Mouse (Mus musculus): Measurements from ENCODE around the gene Wdr34.
A peak's percentile ranks its signal among the peaks of the same experiment; 100 is the strongest.
"Not testable (repeated sequence)": the region's sequence is repeated elsewhere in the genome, so short reads cannot be mapped to it uniquely, and the experiment has no call there.

Wdr34 gene

DNA sequence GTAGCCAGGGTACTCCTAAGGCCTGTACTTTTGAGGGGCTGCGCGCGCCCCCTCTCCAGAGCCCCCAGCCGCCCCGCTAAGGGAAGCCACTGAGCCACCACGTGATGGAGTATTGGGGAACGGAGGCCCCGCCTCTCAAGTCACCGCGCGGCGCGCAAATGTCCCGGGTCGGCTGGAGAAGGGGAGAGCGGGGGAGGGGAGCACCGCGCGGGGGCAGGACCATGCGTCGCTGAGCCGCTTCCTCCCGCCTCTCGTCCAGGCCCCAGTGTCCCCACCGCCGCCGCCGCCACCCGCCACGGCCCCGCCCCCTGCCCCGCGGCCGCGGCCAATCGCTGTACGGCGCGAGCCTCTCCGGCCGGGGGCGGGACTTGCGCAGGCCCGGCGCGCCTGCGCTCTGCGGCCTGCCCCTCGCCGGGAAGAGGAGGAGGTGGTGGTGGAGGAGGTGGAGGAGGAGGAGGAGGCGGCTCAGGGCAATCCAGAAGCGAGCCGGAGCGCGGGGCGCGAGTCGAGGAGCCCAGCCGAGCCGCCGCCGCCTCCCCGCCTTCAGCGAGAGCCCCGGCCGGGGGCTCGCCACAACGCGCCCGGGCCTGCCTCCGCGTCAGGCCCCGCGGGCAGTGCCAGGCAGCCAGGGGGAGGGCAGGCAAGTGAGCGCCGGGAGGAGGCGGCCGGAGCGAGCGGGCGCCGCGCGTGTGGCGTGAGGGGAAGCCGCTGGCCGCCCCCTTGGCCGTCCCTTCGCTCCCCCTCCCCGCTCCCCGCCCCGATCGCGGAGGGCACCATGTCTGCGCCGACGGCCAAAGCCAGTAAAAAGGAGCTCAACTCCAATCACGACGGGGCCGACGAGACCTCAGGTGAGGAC, 17.6 kb upstream of the Wdr34 start:
- peak; percentile 96 to 97 for DNase-seq

DNA sequence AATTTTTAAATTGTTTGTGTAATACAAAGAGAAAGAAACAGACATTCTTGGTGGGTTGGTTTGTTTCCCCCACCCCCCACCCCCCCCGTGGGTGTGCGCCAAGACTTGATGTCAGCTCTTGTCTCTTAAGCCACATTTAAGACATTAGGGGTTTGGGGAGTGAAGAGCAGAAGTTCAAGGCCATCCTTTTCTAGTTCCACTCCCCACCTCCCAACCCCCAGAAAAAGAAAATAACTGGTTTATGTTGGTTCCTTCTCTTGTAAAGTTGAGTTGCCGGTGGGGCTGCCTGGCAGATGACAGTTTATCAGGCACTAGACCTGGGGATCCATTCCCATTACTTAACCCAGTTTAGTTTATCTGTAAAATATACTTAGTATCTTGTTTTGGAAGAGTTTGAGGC, 15.6 kb upstream of the Wdr34 start:
- no peak for DNase-seq

- no peak for DNase-seq
These were observed 15.1 kb upstream of the Wdr34 start for GRCm38 (mm10) chr2:30063791-30064190.

DNA sequence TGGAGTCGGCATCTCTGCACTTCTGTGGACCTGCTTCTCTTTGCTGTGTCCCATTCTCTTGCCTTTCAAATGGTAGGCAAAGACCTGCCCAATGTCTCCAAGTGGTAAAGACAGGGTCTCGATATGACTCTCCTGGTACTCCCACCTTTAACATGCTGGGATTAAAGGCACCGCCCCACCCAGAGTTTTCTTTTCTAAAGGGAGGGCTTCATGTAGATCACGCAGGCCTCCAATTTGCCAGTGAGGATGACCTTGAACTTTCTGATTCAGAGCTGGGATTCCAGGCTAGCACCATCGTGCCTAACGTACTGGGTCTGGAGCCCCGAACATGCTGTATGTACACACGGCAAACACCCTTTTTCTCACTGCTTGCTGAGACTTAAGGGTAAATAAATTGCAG, 14.6 kb upstream of the Wdr34 start:
- no peak for DNase-seq

DNA sequence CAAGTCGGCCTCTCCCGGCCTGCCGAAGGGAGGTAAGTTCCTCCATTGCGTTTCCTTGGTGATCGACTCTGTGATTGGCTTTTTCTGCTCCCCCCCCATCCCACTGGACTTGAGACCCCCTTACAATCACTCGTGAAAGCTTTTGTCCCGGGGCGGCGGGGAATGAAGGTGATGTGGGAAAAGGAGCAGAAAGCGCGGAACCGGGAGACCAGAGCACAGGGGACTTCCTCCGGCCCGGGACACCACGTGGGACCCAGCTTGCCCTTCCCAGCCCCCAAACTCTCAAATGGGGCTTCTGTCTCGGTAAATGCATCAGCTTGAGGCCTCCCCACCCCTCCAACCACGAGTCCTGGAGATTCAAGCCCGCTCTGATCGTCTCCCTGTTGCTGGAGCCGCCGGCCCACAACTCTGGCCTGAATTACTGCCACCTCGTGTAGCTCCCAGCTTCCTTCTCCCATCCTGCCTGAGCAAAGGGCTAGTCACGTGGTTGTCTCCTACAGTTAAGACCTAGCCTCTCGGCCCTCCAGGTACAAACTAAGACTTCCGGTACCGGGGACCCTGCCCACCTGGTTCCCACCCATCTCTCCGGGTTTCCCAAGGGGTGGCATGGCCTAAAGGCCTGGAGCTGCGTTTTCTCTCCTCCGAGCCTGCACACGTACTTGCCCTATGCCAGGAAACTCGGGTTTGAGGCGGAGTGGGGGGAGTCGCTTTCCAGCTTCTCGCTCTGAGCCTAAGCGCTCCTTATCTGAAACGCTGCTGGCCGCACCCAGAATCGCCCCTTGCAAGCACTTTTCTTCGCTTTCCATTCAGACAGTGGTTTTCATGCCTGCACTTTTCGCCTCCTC, 13.8 kb upstream of the Wdr34 start:
- DNase-seq = peak; percentile 69 to 73

GRCm38 (mm10) chr2:30061215-30062166, 12.8 kb upstream of the Wdr34 start:
- DNase-seq = peak; percentile 37 to 43

DNA sequence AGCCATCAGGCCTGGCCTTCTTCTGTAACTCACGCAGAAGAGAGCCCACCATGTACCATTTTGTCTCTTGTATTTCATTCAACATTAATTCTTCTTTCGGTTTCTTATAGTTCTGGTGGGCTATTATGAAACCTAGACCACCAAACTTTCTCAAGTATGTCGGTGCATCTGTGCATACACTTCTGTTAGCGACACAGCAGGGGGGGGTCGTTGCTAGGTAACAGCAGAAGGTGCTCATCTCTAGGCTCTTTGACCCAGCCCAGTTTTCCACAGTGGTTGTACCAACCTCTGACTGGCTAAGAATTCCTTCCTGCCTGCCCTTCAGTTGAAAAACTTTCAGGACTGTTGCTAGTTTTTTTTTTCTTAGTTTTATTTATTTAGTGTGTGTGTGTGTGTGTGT, 9.7 kb upstream of the Wdr34 start:
- DNase-seq = no peak

- DNase-seq = no peak
These were observed 8.7 kb upstream of the Wdr34 start, which contains the start of gene Set for GRCm38 (mm10) chr2:30057223-30057904. Gene Set, plus strand, starts transcription at chr2:30057378.

DNA sequence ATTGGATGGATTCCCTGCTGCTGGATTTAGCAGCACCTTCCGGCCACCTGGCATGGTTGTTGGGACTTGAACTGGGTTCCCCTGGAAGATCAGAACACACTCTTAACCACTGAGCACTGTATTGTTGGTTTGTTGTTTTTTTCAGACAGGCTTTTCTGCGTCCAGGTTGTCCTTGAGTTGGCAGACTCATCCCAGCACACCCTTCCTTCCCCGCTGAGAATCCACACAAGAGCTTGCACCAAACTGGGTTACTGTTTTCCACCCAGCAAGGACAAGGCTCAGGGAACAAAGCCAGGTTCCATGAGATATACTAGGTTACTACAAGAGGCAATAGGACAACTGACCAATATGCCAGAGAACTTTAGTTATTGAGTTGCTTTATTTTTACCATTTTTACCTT, 8.1 kb upstream of the Wdr34 start:
- no peak for DNase-seq

GRCm38 (mm10) chr2:30055310-30055709, 6.6 kb upstream of the Wdr34 start:
- not testable (repeated sequence) for DNase-seq

DNA sequence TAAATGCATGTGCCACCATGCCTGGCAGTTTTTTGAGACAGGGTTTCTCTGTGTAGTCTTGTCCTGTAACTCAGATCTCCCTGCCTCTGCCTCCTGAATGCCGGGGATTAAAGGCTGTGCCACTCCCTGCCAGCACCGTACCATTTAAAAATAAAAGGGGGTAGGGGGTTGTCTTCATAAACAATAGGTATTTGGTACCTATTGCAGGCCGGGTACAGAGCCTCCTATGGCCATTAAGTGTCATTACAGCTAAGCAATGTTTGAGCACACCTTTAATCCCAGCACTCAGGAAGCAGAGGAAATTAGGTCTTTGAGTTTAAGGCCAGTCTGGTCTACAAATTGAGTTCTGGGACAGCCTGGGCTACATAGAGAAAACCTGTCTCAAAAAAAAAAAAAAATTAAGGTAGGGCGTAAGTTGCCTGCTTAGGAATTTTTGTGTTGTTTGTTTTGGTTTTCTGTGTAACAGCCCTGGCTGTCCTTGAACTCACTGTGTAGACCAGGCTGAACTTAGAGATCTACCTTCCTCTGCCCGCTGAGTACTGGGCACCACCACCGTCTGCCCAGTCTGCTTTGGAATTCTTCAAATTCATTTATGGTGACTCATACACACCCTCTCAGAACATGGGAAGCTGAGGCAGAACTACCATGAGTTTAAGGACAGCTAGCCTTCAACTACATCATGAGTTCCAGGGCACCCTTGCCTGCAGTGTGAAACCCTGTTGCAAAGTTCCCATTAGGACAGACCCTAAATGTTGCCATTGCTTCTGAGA, 3.5 kb upstream of the Wdr34 start:
- no peak for DNase-seq

DNA sequence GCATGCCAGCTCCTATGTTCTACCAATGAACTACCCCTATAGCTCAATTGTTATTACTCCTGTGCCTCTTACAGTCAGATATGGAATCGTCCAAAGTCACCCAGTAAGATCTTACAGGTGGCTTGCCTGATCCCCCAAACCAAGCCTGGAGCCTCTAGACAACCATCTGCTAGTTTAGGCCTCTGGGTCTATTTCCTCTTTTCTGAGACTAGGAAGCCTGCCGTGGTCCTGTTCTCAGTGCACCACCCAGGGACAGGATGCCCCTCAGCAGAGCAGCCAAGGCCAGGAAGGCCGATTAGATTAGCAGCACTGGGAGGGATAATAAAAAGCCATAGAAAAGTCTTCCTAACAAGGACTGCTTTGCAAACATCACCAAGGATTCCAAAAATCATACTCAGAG, 1.1 kb upstream of the Wdr34 start:
- DNase-seq = no peak

- DNase-seq = no peak
These were observed 580 bp downstream of the Wdr34 start for GRCm38 (mm10) chr2:30048101-30048501.

DNA sequence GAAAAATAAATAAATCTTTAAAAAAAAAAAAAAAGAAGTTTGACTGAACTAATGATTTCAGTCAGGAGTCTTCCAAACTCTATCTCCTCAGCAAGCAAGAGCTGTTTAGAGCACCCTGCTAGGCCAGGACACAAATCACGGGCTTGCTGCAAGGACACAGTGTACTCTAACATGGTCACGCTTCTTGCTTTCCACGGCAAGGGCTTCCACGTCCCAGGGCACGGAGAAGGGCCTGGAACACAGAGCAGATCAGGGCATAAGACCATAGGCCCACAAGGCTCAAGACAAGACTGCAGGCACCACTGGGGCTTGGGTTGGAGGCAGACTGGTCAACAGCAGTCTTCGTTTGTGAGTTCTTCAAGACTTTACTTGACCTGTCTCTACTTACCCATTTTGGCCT, 1.6 kb downstream of the Wdr34 start:
- DNase-seq = no peak

DNA sequence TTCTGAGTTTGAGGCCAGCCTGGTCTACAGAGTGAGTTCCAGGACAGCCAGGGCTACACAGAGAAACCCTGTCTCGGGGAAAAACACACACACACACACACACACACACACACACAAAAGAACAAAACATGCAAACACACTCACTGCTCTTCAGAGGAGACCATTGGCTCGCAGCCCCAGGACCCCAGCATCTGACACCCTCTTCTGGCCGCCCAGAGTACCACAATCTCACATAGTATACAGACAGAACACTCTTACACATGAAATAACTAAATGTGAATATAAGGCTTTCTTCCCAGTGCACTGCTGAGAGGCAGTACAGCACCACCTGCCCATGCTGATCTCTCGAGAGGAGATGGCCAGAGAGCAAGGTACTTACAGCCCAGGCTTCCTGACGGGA, 4.1 kb downstream of the Wdr34 start:
- DNase-seq = no peak

DNA sequence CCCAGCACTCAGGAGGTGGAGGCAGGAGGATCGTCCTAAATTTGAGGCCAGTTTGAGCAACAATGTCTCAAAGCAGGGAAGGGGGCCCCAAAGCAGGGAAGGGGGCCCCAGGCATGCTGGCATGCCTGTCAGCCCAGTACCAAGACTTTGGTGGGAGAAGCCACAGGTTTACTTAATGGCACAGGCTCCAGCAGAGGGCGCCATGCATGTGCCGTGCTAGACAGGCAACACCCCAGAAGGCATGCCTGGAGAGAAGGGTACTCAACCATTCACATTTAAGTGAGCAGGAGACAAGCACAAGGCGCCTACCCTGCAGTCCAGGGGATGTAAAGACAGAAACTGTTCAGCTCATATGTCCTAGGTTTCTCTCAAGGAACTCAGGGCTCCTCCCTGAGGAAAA, 6.2 kb downstream of the Wdr34 start:
- peak; percentile 71 to 80 for DNase-seq

DNA sequence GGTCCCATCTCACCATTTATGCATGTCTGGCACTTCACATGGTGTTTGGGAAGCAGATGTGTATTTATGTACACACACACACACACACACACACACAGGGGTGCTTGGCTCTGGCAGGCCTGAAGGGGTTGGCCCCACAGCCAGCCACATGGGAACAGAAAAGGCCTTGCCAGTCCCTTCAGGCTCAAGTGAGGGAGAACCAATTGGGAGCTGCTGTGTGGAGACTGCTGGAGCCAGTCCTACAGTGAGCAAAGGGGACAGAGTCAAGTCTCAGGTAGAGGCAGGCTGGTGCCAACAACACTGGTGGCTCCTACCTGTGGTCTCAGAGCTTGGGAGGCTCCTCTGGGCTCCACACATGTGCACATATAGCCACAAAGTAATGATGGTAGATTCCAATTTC, 9.0 kb downstream of the Wdr34 start:
- DNase-seq = no peak

GRCm38 (mm10) chr2:30038370-30038769, 10.3 kb downstream of the Wdr34 start:
- no peak for DNase-seq

GRCm38 (mm10) chr2:30037762-30038161, 10.9 kb downstream of the Wdr34 start:
- no peak for DNase-seq

GRCm38 (mm10) chr2:30032957-30033356, 15.7 kb downstream of the Wdr34 start:
- no peak for DNase-seq

- DNase-seq = no peak
These were observed 16.3 kb downstream of the Wdr34 start for GRCm38 (mm10) chr2:30032244-30032846.

All from lung, adult 18-20 months (tissue).